Mouse (Mus musculus) kidney, postnatal 14 days (tissue): ENCODE measurements around the gene Gm26620.

Source experiments
- DNase-seq: peaks from one replicate; pipeline ENCODE4 v3.0.0; 2022; ENCODE audit warnings: mixed read lengths

Gene Gm26620

DNA sequence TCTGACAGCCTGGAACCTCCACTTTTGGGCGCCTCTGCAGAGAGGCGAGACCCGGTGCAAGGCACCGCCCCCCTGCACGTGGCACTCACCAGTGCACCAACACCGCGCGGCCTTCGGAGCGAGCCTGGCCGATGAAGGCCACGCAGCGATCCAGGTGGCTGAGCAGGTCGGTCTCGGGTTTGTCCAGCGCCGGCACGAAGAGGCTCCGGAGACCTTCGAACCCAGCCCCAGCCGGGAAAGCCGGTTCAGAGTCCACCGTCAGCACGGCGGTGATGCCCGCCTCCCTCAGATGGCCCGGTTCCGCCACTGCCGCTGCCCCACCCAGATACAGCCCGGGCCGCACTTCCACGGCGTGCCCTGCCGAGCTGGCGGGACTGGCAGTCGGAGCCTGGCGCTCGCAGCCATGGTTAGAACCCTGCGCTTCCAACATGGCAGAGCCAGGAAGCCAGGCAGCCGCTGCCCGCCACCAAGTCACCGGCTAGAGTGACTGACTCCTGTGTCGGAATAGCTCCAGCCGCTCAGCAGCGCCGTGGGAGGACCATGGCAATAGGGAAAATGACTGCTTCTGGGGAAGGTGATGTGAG lies at the start of gene Gm26620, which contains the start of gene Dusp12:
Gene Gm26620, plus strand, starts transcription at position 88 of the 584 bp plus-strand sequence.
Gene Dusp12, minus strand, starts transcription at position 563 of the 584 bp plus-strand sequence.
- DNase-seq = peak; percentile 91

DNA sequence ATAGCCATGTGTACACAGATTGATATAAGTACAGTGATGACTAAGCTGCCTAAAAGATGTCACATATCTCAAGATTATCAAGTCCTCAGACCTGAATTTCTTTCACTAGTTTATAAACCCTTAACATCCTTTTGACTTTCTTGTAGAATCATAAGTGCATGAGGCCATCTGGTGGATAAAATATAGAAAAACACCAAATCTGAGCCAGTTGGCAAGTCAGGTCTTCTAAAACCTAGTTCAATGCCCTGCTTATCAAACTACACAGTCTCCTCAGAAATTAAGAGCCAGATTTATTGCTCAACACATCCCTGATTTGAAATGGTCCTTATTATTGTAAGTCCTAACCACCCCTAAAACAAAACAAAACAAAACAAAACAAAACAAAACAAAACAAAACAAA lies 45.2 kb upstream of the Gm26620 start:
- peak; percentile 28 for DNase-seq

DNA sequence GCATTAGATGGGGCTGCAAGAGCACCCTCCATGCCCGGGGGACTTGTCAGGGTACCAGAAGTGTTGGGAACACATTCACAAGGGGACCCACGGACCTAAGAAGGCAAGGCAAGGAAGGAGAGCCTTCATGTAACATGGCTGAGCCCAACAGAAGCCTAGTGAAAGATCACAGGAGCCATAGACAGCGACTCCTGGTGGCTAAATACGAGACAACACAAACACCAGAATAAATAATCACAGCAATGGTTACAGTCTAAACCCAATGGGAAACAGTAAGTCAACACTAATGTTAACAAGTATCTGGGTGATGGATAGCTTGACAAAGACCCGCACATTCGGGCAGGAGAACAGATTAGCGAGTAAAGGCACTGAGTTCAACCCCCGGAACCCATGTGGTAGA lies 40.5 kb upstream of the Gm26620 start:
- peak; percentile 14 for DNase-seq

DNA sequence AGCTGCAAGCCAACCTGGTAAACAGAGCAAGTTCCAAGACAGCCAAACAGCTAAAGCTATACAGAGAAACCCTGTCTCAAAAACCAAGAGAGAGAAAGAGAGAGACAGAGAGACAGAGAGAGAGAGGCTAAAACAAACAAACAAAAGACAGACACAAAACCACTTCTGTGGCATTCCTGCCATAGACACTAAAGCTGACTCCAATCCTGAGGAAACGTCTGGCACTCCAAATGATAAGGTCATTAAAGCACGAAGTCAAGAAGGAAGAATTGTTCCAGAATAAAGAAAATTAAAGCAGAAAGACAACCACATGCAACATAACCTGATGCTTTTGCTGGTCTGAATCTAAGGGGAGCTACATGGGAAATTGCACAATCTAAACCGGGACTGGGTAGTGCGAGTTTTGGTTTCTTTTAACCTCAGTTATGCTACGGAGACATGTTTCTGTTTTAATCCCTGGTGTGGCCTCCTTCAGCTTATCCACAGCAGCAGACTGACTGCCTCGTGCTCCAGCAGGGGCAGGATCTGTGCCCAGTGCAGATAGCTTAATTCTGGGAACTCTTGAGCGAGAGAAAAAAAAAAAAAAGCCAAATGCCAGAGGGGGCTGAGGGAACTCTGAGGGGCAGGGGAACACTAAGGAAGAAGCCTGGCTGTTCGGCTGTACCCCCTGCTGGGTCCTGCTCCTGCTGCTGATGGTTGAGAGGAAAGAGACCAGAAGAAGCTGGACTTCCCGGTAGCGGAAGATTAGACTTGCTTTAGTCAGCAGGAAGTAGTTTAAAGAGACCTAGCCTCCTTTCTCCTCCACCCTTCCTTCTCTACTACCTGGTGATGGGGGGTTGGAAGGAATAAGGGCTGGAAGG lies 39.2 kb upstream of the Gm26620 start:
- no peak for DNase-seq

DNA sequence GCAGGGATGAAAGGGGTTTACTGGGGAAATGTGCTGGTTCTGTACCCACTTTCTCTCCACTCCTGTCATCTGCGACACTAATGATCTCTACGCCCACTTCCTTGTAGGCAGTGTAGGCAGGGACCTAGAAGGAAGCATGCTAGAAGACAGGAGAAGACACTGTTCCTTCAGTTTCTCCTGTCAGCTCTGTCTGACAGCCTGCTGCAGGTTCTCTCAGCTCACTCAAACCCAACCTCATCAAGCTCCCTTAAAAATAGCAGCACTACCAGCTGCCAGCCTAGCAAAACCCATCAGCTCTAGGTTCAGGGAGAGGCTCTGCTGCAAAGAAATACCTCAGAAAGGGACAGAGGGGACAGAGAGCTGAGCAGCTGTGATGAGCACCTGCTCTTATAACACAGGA lies 34.9 kb upstream of the Gm26620 start:
- DNase-seq = no peak

DNA sequence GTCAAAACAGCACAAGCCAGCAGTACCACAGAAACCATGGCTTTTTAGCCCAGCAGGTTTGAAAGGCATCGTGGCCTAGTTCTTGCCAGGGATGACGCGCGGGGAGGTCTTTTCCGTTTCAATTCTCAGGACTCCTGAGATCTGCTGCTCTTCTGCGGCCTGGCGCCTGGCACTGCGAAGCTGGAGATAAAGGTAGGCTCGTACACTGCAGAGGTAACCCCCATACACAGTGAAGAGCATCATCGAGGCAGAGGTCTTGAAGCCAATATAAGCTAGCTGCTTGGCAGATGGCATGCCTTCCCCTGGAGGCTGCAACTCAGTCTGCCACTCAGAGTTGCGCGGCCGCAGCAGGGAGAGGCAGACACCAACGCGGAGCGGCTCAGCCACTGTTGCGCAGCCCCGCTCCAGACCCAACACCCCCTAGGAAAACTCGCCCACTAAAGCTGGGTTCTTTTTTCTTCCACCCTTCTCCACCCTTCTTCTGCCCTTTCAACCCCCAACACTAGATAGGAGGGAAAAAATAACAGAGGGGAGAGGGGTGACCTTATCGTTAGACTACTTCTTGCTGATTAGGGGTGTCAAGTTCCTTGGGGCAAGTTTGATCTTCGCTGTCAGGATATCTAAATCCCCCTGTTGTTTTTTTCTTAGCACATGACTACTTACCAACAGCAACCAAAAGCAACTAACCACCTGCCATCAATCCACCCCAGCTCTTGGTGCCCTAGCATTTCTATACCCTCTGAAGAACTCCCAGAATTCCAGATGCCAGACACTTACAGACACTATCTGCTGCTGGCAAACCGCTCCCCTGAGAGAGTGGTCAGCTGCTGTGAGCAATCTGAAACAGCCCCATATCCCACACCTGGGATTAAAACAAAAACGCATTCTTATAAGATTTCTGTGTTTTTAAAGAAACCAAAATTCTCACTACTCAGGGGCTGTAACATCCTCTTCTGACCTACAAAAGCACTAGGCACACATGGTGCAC lies 33.9 kb upstream of the Gm26620 start:
- no peak for DNase-seq

DNA sequence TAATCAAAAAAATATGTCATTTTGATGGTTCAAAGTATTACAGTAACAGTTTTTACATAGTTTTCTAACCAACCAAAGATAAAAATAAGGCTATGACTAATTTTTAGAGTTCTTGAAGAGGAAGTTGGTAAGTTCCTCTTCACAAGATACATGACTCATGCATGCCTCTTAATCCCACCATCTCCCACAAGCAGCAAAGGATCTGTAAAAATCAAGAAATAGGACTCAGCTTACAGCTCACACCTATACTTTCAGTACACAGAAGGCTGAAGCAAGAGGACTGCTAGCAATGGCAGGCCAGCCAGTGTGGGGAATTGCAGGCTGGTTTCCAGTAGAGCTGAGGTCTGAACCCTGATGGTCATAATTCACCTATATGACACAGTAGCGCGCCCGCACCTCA lies 31.3 kb upstream of the Gm26620 start:
- no peak for DNase-seq

DNA sequence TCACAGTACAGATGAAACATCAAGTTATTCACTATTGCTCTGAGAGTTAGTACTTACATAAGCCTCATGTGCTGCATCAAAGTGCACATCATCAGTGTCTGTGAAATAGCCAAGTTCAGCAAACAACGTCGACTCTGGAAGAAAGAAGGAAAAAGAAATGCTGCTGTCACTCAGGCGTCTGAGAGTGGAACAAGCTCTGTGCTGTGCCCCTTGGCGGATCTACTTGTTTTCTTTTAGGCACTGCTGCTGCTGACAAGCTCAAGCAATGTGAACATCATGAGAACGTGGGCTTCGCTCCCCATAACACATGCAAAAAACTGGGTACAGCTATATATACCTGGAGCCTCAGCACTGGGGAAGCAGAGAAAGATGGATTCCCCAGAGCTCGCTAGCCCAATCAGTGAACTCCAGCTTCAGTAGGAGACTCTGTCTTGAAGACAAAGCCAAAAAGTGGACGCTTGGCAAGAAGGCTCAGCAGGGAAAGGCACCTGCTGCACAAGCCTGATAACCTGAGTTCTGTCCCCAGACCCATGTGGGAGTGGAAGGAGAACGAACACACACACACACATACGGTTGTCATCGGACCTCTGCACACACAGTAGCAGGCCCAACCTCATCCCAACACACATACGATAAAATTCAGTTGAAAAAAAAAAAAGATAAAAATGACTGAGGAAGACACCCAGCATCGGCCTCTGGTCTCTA lies 29.7 kb upstream of the Gm26620 start:
- DNase-seq = no peak

DNA sequence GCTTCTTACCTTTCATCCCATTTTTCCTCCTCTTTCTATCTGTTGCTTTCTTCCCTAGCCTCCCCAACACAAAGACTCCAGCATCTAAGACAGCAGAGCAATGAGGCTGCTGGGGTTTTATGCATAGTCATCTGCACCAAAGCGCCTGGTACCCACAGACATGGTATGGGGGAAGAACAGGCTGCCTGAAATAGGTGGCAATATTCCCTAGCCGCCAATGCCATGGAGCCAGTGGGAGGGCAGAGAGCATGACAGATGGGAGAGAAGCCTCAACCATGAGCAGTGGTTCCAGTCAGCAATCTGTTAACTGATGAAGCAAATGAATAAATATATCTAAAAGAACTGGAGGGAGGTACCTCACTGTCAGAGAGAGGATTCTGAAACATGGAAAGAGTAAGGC lies 27.5 kb upstream of the Gm26620 start:
- no peak for DNase-seq

DNA sequence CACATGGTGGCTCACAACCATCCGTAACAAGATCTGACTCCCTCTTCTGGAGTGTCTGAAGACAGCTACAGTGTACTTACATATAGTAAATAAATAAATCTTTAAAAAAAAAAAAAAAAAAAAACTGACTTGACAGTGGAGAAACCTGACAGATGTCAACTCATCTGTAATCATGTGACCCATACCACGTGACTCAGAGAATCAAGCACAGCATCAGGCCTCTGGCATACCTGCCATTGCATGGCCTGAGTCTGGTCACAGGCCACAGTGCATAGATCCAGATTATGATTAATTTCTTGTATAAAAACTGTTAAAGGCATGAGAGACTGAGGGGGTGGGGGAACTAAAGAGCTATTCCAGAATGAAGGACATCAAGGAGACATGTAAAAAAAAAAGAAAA lies 26.0 kb upstream of the Gm26620 start:
- DNase-seq = no peak

DNA sequence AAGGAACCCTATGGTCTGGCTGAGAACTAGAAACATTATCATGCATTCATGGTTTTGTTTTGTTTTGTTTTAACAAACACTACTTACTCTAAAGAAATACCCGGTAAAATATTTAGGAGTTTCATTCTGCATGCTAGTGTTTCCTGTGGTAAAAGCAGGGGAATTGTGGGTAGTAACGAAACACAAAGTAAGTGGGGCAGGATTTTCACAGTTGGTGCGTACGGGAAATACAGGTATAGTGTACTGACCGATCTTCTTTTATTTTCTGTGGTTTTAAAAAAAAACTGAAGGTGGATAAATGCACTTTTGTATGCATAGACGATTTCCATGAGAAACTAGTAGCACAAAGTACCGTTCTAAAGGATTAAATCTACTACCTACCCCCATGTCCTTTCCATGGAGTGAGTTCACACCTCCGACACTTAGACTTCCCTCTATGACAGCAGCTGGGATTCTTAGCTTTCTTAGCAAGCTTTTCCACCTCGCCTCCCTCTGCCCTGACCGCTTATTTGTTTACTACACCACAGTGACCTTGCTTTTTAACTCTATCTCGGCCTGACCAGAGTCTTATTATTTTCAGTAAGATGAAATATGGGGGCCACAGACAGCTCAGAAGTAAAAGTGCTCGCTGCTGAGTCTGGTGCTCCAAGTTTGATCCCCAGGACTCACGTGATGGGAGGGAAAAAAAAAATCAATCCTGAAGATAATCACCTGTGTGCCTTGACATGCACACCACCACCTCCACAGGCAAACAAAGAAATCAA lies 23.0 kb upstream of the Gm26620 start:
- no peak for DNase-seq

DNA sequence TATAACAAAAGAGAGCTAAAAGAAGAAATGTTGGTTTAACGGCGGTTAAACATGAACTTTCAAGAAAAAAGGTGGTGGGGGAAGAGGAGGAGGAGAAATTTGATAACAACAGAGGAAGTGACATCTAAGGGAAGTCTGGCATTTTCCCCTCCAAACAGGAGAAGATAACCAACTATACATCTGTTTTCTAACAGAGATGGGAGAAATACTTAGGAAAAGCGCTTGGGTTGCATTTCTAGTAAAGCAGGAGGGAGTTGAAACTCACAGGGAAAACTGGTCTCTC lies 22.5 kb upstream of the Gm26620 start:
- no peak for DNase-seq

DNA sequence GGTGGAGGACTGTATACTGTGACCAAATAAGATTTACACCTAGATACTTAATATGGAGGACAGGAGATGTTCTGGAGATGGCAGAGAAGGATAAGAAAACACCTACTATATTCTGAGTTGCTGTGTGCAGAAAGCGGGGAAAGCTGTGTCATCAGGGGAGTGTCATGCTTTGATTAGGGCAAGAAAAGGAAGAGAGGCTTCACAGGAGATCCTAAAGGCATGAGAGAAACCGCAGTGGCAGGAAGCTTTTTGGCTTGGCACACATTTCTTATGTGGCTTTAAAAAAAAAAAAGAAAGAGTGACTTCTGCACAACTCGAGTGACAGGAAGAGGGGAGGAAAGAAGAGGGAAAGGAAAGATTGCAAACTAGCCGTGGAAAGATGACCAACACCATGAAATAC lies 21.8 kb upstream of the Gm26620 start:
- DNase-seq = no peak

DNA sequence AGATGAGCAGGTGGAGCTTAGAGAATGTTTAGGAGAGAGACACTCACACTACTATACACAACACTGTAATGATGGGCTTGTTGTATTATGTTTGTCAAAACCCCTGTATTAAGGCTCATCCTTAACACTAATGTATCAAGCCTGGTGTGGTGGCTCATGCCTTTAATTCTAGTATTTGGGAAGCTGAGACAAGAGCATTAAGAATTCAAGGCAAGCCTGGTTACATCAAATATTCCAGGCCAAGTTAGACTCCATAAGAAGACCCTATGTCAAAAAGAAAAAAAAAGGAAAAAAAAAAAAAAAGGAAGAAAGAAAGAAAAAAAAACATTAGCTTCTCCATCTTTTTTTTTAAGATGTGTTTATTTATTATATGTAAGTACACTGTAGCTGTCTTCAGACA lies 20.6 kb upstream of the Gm26620 start:
- DNase-seq = no peak

DNA sequence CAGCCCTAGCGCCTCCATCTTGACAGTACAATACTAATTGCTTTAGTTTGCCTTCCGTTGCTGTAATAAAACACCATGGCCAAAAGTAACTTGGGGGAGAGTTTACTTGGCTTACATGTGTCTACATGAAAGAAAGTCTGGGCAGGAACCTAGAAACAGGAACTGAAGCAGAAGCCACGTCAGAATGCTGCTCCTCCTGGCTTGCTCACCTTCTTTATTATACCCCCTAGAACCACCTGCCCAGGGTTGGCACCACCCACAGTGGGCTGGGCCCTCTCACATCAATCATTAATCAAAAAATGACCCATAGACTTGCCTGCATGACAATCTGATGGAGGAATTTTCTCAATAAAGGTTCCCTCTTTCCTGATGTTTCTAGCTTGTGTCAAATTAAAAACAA lies 20.1 kb upstream of the Gm26620 start:
- DNase-seq = no peak

DNA sequence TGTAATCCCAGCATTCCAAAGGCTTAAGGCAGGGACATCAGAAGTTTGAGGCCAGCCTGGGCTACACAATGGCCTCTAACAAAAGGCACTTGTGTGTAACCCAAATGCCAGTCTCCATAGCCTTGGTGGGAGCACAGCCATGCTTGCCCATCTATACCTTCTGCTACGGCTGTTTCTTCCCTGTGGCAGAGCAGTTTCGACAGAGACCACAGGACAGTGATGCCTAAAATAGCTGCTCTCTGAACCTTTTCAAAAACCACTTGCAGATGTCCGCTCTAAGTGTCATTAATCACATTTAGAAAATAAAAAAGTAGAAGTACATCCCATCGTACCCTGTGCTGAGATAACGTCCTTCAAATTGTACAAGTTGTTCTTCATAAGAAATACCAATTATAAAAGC lies 19.5 kb upstream of the Gm26620 start:
- no peak for DNase-seq

DNA sequence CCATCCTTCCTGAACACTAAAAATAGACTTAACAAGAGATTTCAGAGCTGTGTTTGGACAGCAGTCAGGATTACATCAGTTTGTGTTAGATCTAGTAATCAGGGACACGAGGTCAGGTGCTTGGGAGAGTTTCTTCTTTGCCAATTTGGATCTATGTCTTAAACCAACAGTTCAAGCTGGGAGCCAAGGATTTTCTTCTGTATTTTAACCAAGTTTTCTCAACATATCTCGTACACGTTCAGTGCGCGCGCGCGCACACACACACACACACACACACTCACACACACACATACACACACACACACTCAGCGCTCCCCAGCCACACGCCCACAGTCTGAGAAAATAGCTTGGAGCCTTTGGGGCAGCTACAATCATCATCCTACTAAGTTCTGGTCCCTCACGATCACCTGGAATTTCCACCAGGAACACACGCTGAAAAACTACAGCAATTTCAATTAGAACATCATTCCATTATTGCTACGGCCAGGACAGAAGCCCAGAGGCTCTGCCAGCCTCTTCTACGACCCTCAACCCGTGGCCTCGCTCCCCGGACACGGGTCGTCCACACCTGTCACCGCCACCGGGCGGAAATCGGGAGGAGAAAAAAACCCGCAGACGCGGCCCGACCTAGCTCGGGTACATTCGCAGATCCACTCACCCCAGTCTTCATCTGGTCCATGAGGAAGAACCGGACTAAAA lies 17.7 kb upstream of the Gm26620 start:
- DNase-seq = peak; percentile 24

DNA sequence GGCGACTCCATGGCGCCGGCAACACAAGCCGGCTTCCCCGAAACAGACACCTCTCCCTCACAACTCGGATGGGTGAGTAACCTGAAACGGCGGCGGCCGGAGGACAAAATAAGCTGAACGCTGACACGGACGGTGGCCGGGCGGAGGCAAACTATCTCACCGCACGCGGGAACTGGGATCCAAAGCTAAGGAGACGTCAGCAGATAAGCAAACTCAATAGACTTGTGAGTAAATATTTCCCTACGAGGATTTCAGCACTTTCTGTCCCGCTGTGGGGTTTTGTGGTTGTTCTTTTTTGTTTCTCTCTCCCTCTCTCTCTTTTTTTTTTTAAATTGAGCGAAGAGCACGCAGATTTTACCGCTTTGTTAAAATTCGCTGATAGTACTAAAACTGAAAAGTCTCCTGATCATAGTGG lies 17.2 kb upstream of the Gm26620 start, which contains the start of gene Atf6:
Gene Atf6, minus strand, starts transcription at position 81 of the 415 bp plus-strand sequence.
- peak; percentile 96 for DNase-seq

DNA sequence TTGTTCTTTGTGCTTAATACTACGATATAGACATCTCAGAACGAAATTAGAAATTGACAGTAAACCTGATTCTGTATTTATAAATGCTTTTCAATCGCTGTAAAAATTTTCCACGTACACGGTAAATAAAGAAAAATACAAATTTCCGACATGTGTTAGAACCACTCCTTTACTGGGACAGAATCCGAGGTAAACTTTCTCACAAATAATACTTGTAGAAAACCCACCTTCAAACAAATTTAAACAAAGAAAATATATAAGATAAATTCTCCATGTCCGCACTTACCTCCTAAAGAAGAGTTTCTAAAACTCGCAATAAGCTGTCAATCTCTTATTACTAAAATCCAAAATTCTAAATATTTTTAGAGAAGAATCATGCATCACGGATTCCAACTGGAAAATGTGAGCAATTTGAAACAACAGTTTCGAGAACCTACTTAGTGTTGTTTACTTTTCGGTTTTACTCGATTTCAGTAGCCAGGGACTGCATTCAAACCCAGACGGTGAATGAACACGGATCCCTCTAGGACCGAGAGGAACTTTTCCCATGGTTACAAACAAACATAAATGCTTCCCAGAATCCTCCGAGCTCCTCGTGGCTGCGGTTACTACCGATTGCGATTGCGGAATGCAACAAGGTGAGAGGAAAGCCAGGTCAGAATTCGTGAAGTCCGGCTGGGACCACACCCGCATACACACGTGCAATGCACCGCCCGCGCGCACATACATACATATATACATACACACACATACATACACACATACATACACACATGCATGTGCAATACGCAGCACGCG lies 16.6 kb upstream of the Gm26620 start:
- peak; percentile 83 for DNase-seq

DNA sequence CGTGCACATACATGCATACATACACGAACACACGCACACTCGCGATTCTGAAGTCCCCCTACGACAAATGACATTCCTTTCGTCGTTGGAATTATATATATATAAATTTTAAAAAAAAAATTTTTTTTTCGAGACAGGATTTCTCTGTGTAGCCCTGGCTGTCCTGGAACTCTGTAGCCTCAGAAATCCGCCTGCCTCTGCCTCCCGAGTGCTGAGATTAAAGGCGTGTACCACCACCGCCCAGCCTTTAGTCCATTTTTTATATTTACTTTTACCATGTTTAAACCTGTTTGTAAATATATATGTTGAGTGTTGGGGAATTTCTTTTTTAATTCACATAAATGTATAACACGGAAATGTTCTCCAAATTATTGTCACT lies 16.0 kb upstream of the Gm26620 start:
- DNase-seq = no peak
